Mouse (Mus musculus): ENCODE data around the gene Srsf4. TPM values are rescaled to one million over a fixed set of nuclear protein-coding genes. Genes with fewer than 3 reads are reported as not detected.

Srsf4 gene
- polyA plus RNA-seq (2016; fragmentation: Nextera tagmentation; extraction: Ambion mirVana): 81.0 and 96.1 TPM in 2 replicates

GRCm38 (mm10) chr4:131873293-131874168 lies at the start of gene Srsf4:
Gene Srsf4 (plus strand): TSS chr4:131873617.
- under 1% methylated on average over 80 of the region's 116 CpGs for WGBS
- H3K27ac ChIP-seq: peak within 1 kb of the TSS; percentile 100
- no peaks in the 10 kb centered on the region for H3K27me3 ChIP-seq (ENCODE audit: insufficient read depth, poor library complexity, severe bottlenecking)
- H3K4me3 ChIP-seq: peak within 1 kb of the TSS; percentile 94
- no peaks in the 10 kb centered on the region for H3K9me3 ChIP-seq
- peak; percentile 97 for DNase-seq (ENCODE audit: low spot score)
- peaks cover 42% of the 10 kb centered on the region for H3K4me1 ChIP-seq
- 0 out of 2 replicates have a peak, but pooled peaks cover 4% of the 10 kb centered on the region for H3K36me3 ChIP-seq

DNA sequence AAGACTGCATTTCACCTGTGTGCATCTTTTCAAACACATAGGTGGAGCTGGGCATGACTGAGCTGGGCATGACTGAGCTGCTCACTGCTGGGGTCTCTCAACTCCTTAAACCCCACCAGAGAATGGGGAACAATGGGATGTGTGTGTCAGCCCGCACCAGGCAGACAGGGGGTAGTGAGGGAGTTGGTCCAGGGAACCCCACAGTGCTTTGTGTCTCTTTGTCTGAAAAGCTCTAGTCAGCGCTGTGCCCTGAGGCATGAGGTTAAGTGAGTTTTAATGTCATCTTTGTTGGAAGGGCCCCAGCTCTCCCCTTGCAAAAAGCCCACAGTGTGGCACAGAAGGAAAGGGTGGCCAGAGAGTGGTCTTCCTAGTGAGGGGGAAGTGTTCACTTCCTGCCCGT lies 48.5 kb upstream of the Srsf4 start:
- WGBS: 67% methylated on average over 3 of the region's 3 CpGs

DNA sequence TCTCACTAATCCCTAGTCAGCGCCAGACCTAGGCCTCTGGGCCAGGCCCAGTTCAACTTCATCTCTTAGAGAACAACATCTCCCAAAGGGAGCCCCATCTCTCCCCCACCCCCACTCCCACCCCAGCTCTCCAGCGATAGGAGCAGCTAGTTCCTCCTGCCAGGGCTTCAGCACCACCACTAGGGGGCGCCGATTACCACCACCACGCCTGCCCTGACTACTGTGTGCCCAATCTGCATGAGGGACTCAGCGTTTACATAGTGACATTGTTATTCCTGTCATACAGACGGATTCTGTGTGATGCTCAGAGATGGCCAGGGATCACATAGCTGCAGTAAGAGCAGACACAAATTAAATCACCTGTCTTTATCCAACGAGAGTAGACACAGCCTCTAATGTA lies 47.6 kb upstream of the Srsf4 start:
- Histone ChIP-seq H3K36me3 (no peaks in the 10 kb centered on the region), H3K9me3 (no peaks in the 10 kb centered on the region), H3K27ac (peak overlapping the region; percentile 19; the same call in 1 of the 2 replicates), H3K4me3 (no peak overlapping the region), H3K27me3 (ENCODE audit: insufficient read depth, poor library complexity, severe bottlenecking) (peaks cover 35% of the 10 kb centered on the region), H3K4me1 (peaks cover 37% of the 10 kb centered on the region)
- 39% methylated on average over 8 of the region's 8 CpGs for WGBS
- no peak for DNase-seq (ENCODE audit: low spot score)

More for the DNA sequence above, 48.5 kb upstream of the Srsf4 start:
- 0 out of 2 replicates have a peak overlapping the region, but pooled peaks have one; percentile 19 for H3K27ac ChIP-seq
- H3K36me3 ChIP-seq: no peaks in the 10 kb centered on the region
- peaks cover 40% of the 10 kb centered on the region for H3K4me1 ChIP-seq
- peaks cover 38% of the 10 kb centered on the region for H3K27me3 ChIP-seq (ENCODE audit: insufficient read depth, poor library complexity, severe bottlenecking)
- no peak for DNase-seq (ENCODE audit: low spot score)
- H3K9me3 ChIP-seq: no peaks in the 10 kb centered on the region
- no peak overlapping the region for H3K4me3 ChIP-seq

DNA sequence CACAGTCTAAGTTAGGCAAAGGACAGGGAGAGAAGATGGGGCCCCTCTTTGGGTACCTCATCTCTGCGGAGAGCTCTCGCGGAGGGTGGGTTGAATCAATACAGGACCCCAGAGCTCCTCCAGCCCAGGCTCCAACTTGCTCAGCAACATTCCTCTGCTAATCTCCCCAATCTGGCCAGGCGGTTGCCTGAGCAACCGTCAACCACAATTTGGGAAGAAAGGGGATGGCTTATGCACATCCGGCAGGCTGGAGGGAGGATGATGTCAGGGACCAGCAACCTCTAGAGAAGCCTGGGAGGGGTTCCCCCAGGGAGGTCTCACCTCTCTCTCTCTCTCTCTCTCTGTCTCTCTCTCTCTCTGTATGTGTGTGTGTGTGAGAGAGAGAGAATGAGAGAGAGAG lies 46.5 kb upstream of the Srsf4 start:
- Histone ChIP-seq H3K4me1 (peaks cover 27% of the 10 kb centered on the region), H3K36me3 (no peaks in the 10 kb centered on the region), H3K9me3 (no peaks in the 10 kb centered on the region), H3K27me3 (ENCODE audit: insufficient read depth, poor library complexity, severe bottlenecking) (peaks cover 34% of the 10 kb centered on the region), H3K4me3 (no peak overlapping the region), H3K27ac (peak overlapping the region; percentile 25; the same call in 1 of the 2 replicates)
- DNase-seq (ENCODE audit: low spot score): no peak
- WGBS: 8% methylated on average over 6 of the region's 6 CpGs

GRCm38 (mm10) chr4:131829123-131829522 lies 44.3 kb upstream of the Srsf4 start:
- Histone ChIP-seq H3K9me3 (no peaks in the 10 kb centered on the region), H3K36me3 (no peaks in the 10 kb centered on the region), H3K4me3 (no peak overlapping the region), H3K27ac (0 out of 2 replicates have a peak overlapping the region, but pooled peaks have one; percentile 44), H3K27me3 (ENCODE audit: insufficient read depth, poor library complexity, severe bottlenecking) (peaks cover 26% of the 10 kb centered on the region), H3K4me1 (peaks cover 40% of the 10 kb centered on the region)
- 65% methylated on average over 8 of the region's 8 CpGs for WGBS
- DNase-seq (ENCODE audit: low spot score): no peak

- Histone ChIP-seq H3K27me3 (ENCODE audit: insufficient read depth, poor library complexity, severe bottlenecking) (peaks cover 48% of the 10 kb centered on the region), H3K9me3 (no peaks in the 10 kb centered on the region), H3K27ac (no peak overlapping the region), H3K4me1 (peaks cover 51% of the 10 kb centered on the region), H3K36me3 (no peaks in the 10 kb centered on the region), H3K4me3 (no peak overlapping the region)
- 81% methylated on average over 5 of the region's 5 CpGs for WGBS
- no peak for DNase-seq (ENCODE audit: low spot score)
Measured at GRCm38 (mm10) chr4:131831546-131832045, 41.8 kb upstream of the Srsf4 start.

- no peaks in the 10 kb centered on the region for H3K36me3 ChIP-seq
- no peak for DNase-seq (ENCODE audit: low spot score)
- H3K27ac ChIP-seq: no peak overlapping the region; the same call in 1 of the 2 replicates
- no peak overlapping the region for H3K4me3 ChIP-seq
- WGBS: 62% methylated on average over 3 of the region's 3 CpGs
- H3K9me3 ChIP-seq: no peaks in the 10 kb centered on the region
- peaks cover 59% of the 10 kb centered on the region for H3K27me3 ChIP-seq (ENCODE audit: insufficient read depth, poor library complexity, severe bottlenecking)
- peaks cover 48% of the 10 kb centered on the region for H3K4me1 ChIP-seq
Measured at GRCm38 (mm10) chr4:131832759-131833407, 40.5 kb upstream of the Srsf4 start.

GRCm38 (mm10) chr4:131833971-131834609 lies 39.3 kb upstream of the Srsf4 start:
- DNase-seq (ENCODE audit: low spot score): no peak
- Histone ChIP-seq H3K36me3 (no peaks in the 10 kb centered on the region), H3K27ac (no peak overlapping the region), H3K4me1 (peaks cover 46% of the 10 kb centered on the region), H3K4me3 (no peak overlapping the region), H3K27me3 (ENCODE audit: insufficient read depth, poor library complexity, severe bottlenecking) (peaks cover 61% of the 10 kb centered on the region), H3K9me3 (no peaks in the 10 kb centered on the region)
- WGBS: 33% methylated on average over 9 of the region's 9 CpGs

DNA sequence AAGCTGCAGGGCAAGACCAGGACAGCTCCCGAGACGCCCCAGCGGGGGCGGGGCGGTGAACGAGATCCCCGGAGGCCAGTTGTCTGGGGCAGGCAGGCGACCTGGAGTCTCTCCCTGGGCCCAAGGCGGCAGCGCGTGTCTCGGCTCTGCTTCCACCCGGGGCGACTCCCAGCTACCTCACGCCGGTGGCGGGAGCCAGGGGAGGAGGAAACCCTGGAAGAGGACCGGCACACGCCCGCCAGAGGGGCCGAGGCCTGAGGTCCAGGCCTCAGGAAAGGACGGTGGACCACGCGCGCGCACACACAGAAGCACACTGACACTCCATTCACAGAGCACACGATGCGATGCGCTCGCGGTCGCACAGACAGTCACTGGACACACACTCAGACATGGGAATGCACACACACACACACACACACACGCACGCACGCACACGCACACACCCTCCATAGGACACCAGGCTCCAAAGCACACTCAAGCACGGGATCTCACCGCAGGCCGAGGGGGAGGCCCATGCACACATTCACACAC lies 37.0 kb upstream of the Srsf4 start:
- Histone ChIP-seq H3K4me3 (peak overlapping the region; percentile 73), H3K36me3 (no peaks in the 10 kb centered on the region), H3K4me1 (peaks cover 37% of the 10 kb centered on the region), H3K9me3 (no peaks in the 10 kb centered on the region), H3K27me3 (ENCODE audit: insufficient read depth, poor library complexity, severe bottlenecking) (peaks cover 65% of the 10 kb centered on the region), H3K27ac (peak overlapping the region; percentile 86)
- 2% methylated on average over 39 of the region's 39 CpGs for WGBS
- no peak for DNase-seq (ENCODE audit: low spot score)

GRCm38 (mm10) chr4:131836891-131837491 lies 36.4 kb upstream of the Srsf4 start:
- no peaks in the 10 kb centered on the region for H3K36me3 ChIP-seq
- DNase-seq (ENCODE audit: low spot score): no peak
- peaks cover 37% of the 10 kb centered on the region for H3K4me1 ChIP-seq
- peak overlapping the region; percentile 73 for H3K4me3 ChIP-seq
- peak overlapping the region; percentile 86 for H3K27ac ChIP-seq
- H3K9me3 ChIP-seq: no peaks in the 10 kb centered on the region
- under 1% methylated on average over 70 of the region's 76 CpGs for WGBS
- peaks cover 65% of the 10 kb centered on the region for H3K27me3 ChIP-seq (ENCODE audit: insufficient read depth, poor library complexity, severe bottlenecking)

DNA sequence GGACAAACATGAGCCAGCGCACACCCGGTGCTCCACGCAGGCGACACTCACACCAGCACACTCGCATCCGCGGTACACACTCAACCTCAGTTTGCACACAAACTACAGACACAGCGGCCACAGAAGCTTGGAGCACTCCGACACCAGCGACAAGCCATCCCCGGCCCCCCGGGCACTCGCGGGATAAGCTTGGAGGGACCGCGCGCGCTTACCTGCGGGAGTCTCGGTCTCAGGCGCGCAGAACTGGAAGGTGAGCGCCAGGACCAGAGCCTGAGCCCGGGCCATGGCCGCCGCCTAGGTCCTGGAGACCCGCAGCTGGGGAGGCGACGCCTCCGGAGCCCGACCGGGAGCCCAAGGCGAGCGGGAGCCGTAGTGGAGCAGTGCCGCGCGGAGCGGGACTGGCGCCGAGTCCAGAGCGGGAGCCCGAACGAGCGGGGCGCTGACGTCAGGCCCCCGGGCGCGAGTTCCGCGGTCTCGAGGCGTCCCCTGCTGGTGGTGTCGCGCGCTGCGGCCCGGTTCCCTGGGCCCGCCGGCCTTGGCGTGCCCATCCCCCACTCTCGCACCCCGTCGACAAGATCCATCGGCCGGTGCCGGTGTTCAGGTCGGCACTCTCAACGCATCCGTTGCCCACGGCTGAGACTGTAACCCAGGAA lies 35.4 kb upstream of the Srsf4 start, which contains the start of gene Ptpru:
TSS of gene Ptpru (minus strand) at position 417 of the 653 bp plus-strand sequence.
- peak within 1 kb of the TSS; percentile 86 for H3K27ac ChIP-seq
- peaks cover 31% of the 10 kb centered on the region for H3K4me1 ChIP-seq
- peak; percentile 90 for DNase-seq (ENCODE audit: low spot score)
- no peaks in the 10 kb centered on the region for H3K36me3 ChIP-seq
- WGBS: under 1% methylated on average over 71 of the region's 72 CpGs
- H3K4me3 ChIP-seq: peak within 1 kb of the TSS; percentile 73
- H3K27me3 ChIP-seq (ENCODE audit: insufficient read depth, poor library complexity, severe bottlenecking): peaks cover 65% of the 10 kb centered on the region
- H3K9me3 ChIP-seq: no peaks in the 10 kb centered on the region

Data from heart, embryonic 10.5 days (tissue).